Mouse (Mus musculus) spleen, adult 2 months (tissue): ENCODE data around the gene Sesn3. TPM values are rescaled to one million over a fixed set of nuclear protein-coding genes. Genes with fewer than 3 reads are reported as not detected.
"Not testable (repeated sequence)": the region's sequence is repeated elsewhere in the genome, so short reads cannot be mapped to it uniquely, and the experiment has no call there.

Experiments
- DNase-seq, 2 experiments: peaks; one replicate each; pipeline versions ENCODE4 v3.0.0 to v3.0.0-alpha.2; 2012 to 2021; ENCODE audit warnings: low spot score in 2 of 2, low read depth in 1 of 2
- H3K27ac ChIP-seq: fragments of 200-500 bp; 2 replicates; pipeline ENCODE4 v1.5.1; 2012; ENCODE audit warnings: low read length, inconsistent platforms; ENCODE audit not compliant: insufficient read depth
- H3K27me3 ChIP-seq: fragments of 200-500 bp; 2 replicates; pipeline ENCODE4 v1.6.1; 2012; ENCODE audit warnings: mild to moderate bottlenecking, moderate library complexity, low read length, inconsistent platforms; ENCODE audit not compliant: control insufficient read depth, insufficient read depth
- H3K36me3 ChIP-seq: fragments of 200-500 bp; 2 replicates; pipeline ENCODE4 v1.6.1; 2012; ENCODE audit warnings: mild to moderate bottlenecking, low read length, inconsistent platforms; ENCODE audit not compliant: control insufficient read depth, insufficient read depth
- H3K4me1 ChIP-seq: fragments of 200-500 bp; 2 replicates; pipeline ENCODE4 v1.6.1; 2011; ENCODE audit warnings: inconsistent platforms; ENCODE audit not compliant: control insufficient read depth, insufficient read depth, insufficient read length
- H3K4me3 ChIP-seq: fragments of 200-500 bp; 2 replicates; pipeline ENCODE4 v1.5.1; 2011; ENCODE audit warnings: mild to moderate bottlenecking, inconsistent platforms; ENCODE audit not compliant: insufficient read depth, insufficient read length; ENCODE audit errors: extremely low read depth
- CTCF ChIP-seq: fragments of 200-500 bp; IDR thresholded peaks from 2 replicates; pipeline ENCODE4 v1.5.1; 2011; ENCODE audit warnings: mild to moderate bottlenecking, inconsistent platforms; ENCODE audit not compliant: insufficient read depth, insufficient read length, insufficient replicate concordance; ENCODE audit errors: extremely low read depth
- POLR2A ChIP-seq: fragments of 200-500 bp; IDR thresholded peaks from 2 replicates; pipeline ENCODE4 v1.6.1; 2011; ENCODE audit warnings: low read depth, low read length, inconsistent platforms
- WGBS: fragments of 180-500 bp; shearing (Covaris S2); methylation state at CpG from one replicate; pipeline ENCODE4 v1.1.7; 2018; 5-methylcytosine and 5-hydroxymethylcytosine counted together
- polyA plus RNA-seq: library from polyadenylated mRNA; depleted of rRNA; stranded (reverse); fragments of >200 nt; gene quantifications from 2 replicates; pipeline ENCODE4 v1.2.3, GENCODE M21; 2012

Gene Sesn3
- polyA plus RNA-seq, 1 experiment = 12.2 TPM

DNA sequence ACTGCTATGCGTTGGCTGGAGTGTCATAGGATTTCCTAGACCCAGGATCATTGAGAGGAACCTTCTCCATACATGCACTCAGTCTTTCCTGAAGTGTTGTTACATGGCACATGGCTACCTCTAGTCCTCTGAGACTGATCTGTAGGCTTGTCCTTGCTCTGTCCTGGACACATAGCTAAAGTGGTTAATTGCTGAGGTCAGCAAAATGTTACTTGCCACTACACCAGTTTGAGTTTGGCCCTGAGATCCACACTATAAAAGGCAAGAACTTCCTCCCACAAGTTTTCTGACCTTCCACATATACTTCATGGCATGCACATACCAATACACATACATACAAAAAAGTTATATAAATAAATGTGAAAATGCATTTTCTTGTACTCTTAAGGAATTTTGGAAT is 41.8 kb downstream of the Sesn3 start:
- peaks cover 26% of the 10 kb centered on the region for H3K36me3 ChIP-seq
- no peaks in the 10 kb centered on the region for H3K27me3 ChIP-seq
- no peak for DNase-seq
- H3K27ac ChIP-seq = no peak overlapping the region
- no peak overlapping the region for H3K4me3 ChIP-seq
- H3K4me1 ChIP-seq = no peaks in the 10 kb centered on the region
- 91% methylated on average over 1 of the region's 1 CpGs for WGBS
- no peak for TF ChIP-seq CTCF
- TF ChIP-seq POLR2A = no peak

DNA sequence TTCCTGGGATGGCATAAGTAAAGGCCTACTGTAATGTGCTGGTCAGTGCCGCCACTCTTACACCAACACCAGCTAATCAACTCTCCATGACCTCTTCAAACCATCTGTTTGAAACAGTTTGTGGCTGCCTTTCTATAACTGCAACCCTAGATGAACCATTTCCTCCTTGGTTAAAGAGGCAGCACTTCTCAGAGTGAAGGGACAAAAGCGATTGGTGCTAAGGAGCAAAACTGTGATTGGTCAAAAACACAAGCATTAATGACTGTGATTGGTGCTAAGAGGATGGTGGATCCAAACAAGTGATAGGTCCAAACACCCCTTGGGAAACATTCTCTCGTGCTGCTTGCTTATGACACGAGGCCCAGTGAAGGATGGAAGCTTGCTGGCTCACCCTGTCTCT is 61.0 kb downstream of the Sesn3 start:
- Histone ChIP-seq H3K4me1 (no peaks in the 10 kb centered on the region), H3K36me3 (peaks cover 2% of the 10 kb centered on the region), H3K4me3 (no peak overlapping the region), H3K27ac (no peak overlapping the region), H3K27me3 (no peaks in the 10 kb centered on the region)
- no peak for DNase-seq
- TF ChIP-seq POLR2A (no peak), CTCF (no peak)
- WGBS = 78% methylated on average over 4 of the region's 4 CpGs

DNA sequence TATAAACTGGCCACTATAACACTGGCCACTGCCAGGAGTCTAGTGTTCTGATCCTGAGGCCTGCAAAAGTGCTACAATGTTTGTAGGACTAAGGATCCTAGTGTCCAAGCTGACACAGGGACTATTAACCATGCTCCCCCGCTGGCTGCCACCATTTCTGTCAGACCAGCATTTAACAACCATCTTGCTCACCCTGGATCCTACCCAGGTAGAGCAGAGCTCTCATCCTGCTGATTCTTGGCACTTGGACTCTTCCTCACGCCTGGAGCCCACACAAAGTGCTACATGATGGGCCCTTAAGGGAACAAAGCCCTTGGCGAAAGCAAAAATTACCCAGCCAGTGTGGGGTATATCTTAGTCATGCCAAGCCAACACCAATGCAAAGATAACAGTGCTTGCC is 62.0 kb downstream of the Sesn3 start:
- no peaks in the 10 kb centered on the region for H3K27me3 ChIP-seq
- H3K27ac ChIP-seq = no peak overlapping the region
- H3K4me3 ChIP-seq = no peak overlapping the region
- WGBS = 87% methylated on average over 3 of the region's 3 CpGs
- TF ChIP-seq CTCF (no peak), POLR2A (no peak)
- DNase-seq = no peak
- H3K36me3 ChIP-seq = peaks cover 2% of the 10 kb centered on the region
- H3K4me1 ChIP-seq = no peaks in the 10 kb centered on the region

DNA sequence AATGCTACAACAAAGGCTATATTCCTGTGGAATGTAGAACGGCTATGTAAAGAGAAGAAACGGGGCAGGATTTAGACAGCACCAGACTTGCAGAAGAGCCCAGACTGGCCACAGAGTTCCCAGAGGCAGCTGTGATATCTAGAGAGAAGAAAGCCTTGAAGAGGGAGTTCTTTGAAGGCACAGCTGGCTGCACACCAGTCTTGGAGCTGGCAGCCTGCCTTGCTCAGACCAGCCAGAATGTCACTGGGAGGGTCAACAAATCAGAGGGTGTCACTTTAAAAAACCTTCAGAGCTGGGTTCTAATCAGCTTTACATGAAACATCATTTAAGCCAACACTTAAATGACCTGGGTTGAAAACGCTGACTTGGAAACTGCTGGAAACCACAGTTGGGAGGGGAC is 63.8 kb downstream of the Sesn3 start:
- 86% methylated on average over 3 of the region's 3 CpGs for WGBS
- H3K36me3 ChIP-seq = no peaks in the 10 kb centered on the region; the same call in 1 of the 2 replicates
- no peak overlapping the region for H3K4me3 ChIP-seq
- no peak for DNase-seq
- TF ChIP-seq CTCF (no peak), POLR2A (no peak)
- no peak overlapping the region for H3K27ac ChIP-seq
- no peaks in the 10 kb centered on the region for H3K4me1 ChIP-seq
- H3K27me3 ChIP-seq = no peaks in the 10 kb centered on the region

DNA sequence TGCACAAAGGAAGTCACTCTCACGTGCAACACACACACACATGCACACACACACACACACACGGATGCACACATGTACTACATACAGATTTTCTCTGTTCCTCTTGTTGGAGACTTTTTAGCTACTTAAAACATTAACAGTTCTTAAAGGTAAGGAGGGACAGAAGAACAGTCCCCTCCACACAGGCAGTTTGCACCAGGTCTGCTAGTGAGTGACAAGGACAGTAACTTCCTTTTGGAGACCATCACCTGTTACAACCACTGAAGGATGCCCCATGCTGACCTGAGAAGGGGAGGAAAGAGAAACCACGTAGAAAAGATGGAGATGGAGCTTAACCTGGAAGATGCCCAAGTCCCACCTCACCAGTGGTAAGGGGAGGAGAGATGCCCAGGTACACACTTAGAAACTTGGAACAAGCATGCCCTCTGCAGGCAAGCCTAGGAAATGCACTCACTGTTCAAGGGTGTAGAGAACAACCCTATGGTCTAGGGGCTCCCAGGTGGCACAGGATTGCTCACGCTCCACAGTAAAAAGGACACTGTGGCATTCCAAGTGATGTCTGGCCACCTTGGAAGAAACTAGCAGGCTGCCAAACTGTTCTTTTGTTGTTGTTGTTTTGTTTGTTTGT is 67.3 kb downstream of the Sesn3 start:
- Histone ChIP-seq H3K4me1 (no peaks in the 10 kb centered on the region), H3K27ac (no peak overlapping the region), H3K36me3 (no peaks in the 10 kb centered on the region), H3K27me3 (no peaks in the 10 kb centered on the region), H3K4me3 (no peak overlapping the region)
- TF ChIP-seq CTCF (peak; percentile 83; the same call in 1 of the 2 replicates), POLR2A (no peak)
- 58% methylated on average over 4 of the region's 4 CpGs for WGBS
- DNase-seq = peak; percentile 46 to 78

DNA sequence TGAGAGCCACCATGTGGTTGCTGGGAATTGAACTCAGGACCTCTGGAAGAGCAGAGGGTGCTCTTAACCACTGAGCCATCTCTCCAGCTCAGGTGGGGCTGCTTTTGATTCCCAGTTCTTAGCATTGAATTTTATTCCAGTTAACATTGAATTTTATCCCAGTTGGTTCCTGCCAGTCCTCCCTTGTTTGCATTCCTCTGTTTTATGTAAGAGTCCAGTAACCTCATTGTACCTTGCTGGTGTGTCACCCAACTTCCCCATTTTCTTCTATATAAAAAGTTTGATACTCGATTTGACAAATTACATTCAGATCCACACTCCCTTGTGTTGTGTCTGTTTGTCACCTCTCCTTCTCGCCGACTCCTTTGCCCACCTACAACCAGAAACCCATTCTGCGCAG is 71.0 kb downstream of the Sesn3 start:
- 71% methylated on average over 4 of the region's 4 CpGs for WGBS
- H3K27me3 ChIP-seq, H3K36me3 ChIP-seq, H3K4me3 ChIP-seq, H3K27ac ChIP-seq, DNase-seq, H3K4me1 ChIP-seq: not testable (repeated sequence)

DNA sequence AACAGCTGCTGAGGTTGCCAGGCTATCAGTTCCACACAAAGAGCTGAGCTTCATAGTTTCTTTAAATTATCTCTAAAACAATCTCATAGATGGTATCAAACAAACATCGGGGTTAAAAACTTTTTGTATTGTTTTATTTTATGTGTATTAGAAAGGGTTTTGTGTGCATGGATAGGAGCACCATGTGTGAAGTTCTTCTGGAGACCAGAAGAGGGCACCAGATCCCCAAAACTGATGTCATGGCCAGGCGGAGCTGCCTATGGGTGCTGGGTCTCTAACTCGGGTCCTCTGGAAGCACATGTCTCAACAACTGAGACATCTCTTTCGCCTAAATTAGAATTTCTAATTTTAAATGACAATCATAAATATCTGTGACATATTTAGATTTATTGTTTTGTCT is 73.5 kb downstream of the Sesn3 start:
- 65% methylated on average over 4 of the region's 4 CpGs for WGBS
- Histone ChIP-seq H3K27ac (no peak overlapping the region), H3K27me3 (no peaks in the 10 kb centered on the region), H3K36me3 (no peaks in the 10 kb centered on the region), H3K4me1 (no peaks in the 10 kb centered on the region), H3K4me3 (no peak overlapping the region)
- DNase-seq = peak in 1 of 2 experiments; percentile 35
- TF ChIP-seq CTCF = peak; percentile 44; the same call in 1 of the 2 replicates
- no peak for TF ChIP-seq POLR2A

DNA sequence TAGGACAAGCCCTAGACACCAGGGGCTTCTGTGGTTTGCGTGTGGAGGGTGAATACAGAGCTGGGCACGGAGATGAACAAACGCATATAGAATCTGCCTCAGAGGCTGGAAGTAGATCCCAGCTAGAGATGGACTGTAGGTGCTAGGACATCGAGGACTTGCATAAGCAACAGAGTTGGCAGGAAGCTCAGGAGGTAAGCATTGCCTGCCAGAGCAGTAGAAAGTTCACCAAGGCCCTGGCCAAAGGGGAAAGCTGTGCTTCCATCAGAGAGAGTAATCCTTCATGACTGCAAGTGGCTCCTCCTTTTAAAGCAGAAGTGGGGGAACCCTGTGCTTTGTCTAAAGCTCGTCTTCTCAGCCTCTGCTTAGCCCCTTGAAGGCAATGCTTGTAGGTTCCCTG is 74.5 kb downstream of the Sesn3 start:
- H3K4me3 ChIP-seq = no peak overlapping the region
- H3K27ac ChIP-seq = no peak overlapping the region
- 0 out of 2 replicates have a peak, but pooled peaks cover 1% of the 10 kb centered on the region for H3K36me3 ChIP-seq
- WGBS = 88% methylated on average over 5 of the region's 5 CpGs
- H3K27me3 ChIP-seq = no peaks in the 10 kb centered on the region
- TF ChIP-seq CTCF = no peak
- DNase-seq = no peak
- H3K4me1 ChIP-seq = no peaks in the 10 kb centered on the region
